Mouse (Mus musculus) MEL-GATA-1-ER (cell line): ENCODE results near the gene Yy1.
"Not testable (repeated sequence)": the region's sequence is repeated elsewhere in the genome, so short reads cannot be mapped to it uniquely, and the experiment has no call there.

Experiments
- DNase-seq: peaks from one replicate; pipeline ENCODE4 v3.0.0-alpha.2; 2012; ENCODE audit warnings: low read depth; ENCODE audit errors: extremely low read depth

The Yy1 gene

DNA sequence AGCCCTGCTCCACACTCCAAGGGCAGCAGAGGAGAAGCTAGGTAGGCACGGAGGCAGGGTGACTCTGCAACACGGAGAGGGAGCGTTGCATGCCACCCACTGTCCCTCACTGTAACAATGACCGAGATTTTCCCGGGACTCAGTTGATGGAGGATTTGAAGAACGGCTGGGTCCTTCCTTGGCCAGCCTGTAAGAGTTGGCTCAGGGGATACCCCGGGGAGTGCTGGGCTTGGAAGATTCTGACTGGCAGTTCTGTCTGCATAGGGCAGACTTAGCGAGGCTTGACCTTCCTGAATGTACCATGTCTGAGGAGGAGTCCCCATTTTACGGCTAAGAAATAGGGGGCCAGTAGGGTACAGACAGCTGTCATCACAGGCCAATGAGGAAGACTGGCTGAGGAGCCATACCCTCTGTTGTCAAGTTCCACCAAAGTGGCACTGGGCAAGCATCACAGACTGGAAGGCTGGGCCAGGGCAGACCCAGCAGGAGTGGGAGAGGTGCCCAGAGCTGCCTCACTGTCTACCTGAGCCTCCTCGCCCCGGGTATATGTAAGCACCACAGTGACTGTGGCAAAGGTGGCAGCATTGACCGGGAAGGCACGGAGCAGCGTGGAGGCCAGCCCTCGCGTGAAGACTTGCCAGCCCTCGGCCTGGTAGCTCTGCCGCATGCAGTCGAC lies 33.6 kb downstream of the Yy1 start:
- no peak for DNase-seq

DNA sequence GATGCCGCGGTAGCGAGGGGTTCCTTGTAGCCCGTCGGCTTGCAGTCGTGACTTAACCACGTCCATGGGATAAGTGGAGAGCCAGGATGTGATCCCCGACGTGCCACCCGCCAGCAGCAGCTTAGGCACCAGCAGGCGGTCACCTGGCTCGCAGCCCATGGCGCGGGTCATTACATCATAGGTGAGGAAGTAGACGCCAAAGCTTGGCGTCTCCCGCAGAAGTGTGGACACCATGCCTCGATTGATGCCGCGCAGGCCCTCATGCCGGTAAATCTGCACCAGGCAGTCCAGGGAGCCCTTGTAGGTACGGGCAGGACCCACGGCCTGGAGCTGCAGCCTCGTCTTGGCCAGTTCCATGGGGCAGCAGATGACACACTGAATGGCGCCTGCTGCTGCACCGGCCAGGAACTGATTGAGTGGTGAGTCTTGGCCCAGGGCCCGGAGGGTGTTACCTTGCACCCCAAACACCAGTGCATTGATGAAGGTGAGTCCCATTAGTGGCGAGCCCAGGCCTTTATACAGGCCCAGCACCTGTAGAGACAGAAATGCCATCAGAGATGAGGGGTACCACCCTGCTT lies 34.3 kb downstream of the Yy1 start:
- no peak for DNase-seq

DNA sequence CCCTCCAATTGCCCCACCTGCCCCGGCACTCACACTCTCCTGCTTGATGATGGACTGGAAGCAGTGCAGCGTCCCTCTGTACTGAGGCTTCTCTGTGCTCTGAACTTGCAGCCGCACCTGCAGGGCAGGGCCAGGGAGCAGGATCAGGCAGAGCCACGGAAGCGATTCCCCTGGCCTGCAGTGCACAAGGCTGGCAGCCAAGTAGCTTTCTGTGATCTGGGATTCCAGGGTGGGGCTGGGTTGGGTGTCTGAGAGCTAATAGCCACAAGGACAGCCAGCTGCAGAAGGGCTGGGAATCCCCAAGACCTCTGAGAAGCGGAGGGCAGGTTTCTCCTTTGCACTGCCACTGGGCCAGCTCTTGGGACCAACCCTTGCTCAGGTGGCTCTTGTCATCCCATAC lies 34.9 kb downstream of the Yy1 start:
- DNase-seq = no peak

DNA sequence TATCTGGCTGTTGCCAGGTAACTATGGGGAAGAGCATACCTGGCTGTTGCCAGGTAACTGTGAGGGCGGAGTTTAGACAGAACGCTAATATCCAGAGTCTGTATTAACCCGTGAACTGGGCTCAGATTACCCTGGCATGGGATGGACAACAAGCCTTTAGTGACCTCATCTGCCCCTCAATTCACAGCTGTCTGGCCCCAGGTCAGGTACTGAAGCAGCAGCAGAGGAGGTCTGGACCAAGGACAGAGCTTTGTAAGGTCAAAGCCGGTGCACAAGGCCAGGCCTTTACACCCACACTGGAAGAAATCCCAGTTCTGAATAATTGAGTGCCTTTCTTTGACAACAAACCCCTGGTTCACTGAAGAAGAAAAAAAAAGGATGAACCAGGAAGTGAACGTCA lies 36.9 kb downstream of the Yy1 start:
- no peak for DNase-seq

DNA sequence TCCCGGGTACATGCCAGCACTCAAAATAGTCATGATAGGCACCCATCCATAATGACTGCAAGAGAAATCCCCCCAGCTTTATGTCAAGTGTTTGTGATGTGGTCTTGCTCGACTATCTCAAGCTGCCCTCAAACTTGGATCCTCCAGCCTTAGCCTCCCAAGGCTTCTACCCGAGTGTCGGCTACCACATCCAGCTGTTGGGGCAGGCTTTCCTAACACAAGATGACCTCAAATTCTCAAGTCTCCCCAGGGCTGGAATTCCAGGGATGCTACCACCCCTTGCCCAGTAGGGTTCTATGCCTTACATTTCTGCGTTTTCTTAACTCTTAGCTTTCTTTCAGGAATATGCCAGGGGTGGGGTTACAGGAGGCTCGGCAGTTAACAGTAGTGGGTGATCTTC lies 37.6 kb downstream of the Yy1 start:
- no peak for DNase-seq

DNA sequence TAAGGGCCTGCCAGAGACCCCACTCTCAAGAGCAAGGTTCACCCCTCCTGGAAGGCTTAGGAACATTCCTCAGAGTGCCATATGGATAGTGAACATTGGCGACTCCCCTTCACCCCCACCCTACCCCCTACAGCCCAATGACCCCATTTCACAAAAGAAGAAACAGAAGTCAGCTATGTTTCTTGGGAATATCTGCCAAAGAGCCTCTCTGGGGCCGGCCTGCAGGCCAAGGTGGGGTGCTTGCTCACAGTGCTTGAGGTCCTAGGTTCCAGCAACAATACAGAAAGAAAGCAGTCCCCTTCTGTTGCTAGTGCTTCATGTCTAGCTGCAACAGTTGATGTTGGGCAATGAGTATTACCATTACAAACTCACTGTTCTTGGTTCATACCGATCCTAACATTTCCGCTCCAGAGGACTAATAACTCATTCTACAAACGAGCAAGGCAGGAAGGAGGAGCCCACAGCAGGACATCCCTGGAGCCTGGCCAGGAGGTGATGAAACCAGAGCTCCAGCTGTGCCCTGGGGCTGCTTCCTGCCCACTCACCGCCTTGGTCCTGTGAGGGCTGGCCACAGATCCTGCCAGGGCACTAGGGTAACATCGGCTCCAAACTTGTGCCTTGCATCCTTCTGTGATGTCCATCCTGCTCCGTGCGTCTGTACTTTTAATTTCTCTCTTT lies 39.3 kb downstream of the Yy1 start:
- no peak for DNase-seq

DNA sequence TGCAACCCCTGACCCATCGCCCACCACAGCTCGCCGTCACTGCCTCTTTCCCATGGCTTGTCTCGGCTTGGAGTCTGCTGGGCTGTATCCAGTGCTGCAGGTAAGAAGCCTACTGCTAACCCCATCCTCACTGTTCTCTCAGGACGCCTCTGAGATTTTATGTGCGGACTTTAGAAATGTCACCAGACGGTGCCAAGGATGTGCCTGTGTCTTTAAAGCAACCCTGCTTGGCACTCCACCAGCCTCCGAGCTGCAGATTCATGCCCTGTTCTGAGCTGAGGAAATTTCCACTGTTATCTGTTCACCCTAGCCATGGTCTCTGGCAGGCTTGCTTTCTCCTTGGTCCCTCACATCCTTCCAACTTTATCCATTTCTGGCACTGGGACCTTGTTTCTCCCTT lies 40.1 kb downstream of the Yy1 start:
- DNase-seq = no peak

DNA sequence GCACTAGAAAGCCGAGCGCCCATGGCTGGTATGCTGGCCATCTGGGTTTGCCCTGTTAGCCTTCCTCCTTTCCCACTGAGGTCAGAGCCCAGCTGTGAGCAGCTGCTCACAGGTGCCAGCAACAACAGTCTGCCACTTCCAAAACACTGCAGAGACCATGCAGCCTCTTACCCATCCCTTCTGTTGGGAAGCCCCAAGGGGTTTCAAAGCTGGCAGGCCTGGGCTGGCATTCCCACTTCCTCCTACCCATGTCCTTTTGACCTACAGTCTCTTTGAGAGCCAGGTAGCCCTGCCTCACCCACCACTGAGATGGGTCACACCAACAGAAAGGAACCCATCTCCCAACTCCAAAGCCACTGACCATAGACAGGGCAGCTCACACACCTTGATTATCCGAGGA lies 40.6 kb downstream of the Yy1 start:
- DNase-seq = no peak

DNA sequence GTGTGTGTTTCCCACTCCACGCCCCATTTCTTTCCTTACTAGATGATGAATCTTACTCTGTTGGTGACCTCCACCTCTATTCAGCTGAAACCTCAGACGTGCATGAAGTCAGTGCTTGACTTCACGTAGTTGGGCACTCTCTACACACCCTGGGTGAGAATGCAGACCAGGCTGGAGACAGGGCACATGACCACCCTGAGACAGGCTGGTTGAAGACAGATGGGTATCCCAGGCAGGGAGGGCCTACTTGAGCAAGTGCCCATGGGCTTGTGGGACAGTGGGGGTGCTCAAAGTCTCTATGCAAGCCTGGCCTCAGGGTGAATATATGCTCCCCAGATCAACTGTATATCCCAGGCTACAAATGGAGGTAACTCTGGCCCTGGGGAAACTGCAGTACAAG lies 41.6 kb downstream of the Yy1 start:
- no peak for DNase-seq

DNA sequence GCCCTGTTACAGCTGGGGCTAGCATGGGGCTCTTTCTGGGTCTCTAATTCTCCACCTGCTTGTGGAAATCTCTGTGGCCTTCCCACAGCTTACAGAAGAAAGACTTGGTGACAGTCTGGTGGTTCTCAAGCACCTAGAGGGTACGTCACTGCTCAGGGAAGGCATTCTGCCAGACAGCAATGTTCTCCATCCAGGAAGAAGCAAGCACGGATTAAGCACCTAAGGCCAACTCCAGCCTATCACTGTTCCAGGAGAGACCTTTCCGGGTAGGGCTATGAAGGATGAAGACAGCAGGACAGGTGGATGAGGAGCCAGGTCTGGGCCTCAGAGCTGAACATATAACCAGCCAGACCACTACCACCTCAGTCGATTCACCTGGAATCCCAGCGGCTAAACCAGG lies 42.0 kb downstream of the Yy1 start:
- DNase-seq = no peak

DNA sequence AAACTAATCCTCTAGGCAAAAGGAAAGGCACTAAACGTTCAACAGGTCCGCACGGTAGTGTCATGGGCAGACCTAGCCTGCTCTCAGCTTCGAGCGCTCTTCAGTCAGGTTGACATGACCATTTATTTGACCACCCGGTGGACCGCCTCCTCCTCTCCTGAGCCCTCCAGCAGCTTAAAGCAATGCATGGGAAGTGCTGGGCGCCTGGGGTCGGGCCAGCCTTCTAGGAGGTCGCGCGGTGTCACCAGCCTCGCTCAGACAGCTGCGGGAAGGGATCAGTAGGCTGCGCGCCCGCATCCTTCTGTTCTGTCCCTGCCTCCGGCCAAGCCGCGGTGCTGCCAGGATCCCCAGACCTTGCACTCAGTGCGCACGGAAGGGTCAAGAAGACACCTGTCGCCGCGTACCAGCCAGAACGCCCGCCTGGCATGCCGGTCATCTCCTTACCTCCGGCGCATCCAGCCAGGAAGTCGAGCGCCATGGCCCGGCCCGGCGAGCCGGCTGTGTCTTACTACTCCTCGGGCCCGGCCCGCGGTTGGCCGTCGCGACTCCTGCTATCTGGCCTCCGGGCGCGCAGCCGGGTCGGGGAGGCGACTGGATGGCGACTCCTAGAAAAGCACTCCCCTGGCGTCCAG lies 42.6 kb downstream of the Yy1 start:
- DNase-seq = no peak

DNA sequence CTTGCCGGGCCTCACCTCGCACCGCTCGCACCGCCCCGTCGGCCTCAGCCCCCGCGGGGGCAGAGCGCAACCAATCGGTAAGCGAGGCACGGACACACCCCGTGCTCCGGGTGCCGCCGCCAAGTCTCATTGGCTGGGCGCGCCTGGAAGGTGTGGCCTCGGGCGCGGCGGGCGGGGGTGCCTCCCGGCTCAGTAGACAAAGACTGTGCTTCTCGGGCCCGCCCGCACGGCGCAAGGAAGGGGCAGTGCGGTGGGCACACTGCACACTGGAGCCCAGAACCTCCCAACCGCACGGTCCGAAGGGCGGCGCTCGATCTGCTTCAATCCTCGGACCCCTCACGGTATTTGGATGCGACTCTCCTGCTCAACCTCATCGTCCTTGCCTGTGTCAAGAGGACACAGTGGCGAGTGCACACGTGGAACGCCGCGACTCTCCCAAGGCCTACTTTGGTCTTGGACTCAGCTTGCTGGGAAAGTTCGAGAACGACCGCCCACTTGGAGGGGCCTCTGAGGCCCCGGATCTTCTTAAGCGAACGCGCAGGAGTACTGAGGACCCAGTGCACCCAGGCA lies 43.2 kb downstream of the Yy1 start, which contains the start of the genes Slc25a29 and Slc25a47:
TSS of gene Slc25a29 (minus strand) at position 44 of the 570 bp plus-strand sequence.
TSS of gene Slc25a47 (plus strand) at position 207 of the 570 bp plus-strand sequence.
- DNase-seq = peak; percentile 76

DNA sequence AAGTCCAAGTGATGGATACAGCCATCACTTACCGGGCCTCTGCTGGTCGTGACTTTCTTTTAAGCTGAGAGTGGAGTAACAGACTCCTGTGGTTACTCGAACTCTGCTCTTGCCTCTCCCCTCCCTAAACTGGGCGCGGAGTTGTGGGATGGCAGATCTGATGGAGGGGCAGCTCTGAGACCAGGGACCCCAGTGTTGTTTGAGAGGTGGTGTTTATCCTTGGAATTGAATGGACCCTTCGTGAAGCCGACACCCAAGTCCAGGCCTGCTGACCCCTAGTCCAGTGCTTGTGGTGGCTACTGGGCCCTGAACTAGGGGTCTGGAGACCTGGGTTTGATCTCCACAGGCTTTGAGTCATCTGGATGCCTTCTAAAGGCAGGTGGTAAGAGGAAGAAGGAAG lies 43.9 kb downstream of the Yy1 start:
- peak; percentile 5 for DNase-seq

DNA sequence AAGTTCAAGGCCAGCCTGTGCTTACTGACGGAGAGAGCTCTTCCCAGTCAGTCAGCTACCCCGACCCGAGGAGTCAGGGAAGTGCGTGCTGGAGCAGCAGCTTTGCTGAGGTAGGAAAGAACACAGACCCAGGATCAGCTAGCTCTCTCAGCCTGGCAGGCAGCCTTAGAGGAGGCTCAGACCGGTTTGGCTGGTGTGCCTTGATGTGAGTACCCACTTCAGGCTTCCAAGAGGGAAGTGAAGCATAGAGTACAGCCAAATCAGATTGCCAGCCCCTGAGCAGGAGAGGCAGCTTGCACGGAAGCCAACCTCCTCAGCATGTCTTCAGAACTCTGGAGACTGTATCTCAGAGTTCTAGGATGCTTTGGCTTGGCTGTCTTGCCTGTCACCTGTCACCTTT lies 48.4 kb downstream of the Yy1 start:
- no peak for DNase-seq

DNA sequence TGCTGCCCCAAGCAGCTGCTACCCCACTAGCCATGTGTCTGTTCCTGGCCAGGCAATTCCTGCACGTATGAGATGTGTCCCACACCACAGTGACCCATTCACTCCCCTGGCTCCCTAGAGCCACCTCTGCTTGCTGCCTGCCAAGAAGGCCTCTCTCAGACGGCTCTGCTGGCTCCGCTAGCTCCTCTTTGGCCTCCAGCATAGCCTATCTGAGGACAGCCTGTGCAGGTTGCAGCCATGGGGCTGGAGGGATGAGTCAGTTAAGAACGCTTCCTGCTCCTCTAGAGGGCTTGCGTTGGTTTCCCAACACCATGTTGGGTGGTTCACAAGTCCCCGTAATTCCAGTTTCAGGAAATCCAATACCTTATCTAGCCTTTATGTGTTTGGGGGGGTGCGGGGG lies 49.9 kb downstream of the Yy1 start:
- no peak for DNase-seq

DNA sequence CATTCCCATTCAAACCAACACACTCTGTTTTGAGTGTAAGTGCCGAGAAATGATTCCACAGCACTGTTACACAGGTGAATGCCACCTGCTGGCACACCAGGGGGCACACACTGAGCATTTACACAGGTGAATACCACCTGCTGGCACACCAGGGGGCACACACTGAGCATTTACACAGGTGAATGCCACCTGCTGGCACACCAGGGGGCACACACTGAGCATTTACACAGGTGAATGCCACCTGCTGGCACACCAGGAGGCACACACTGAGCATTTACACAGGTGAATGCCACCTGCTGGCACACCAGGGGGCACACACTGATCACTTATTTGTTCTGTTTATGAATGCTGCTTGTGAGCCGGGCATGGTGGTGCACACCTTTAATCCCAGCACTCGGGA lies 55.3 kb downstream of the Yy1 start:
- DNase-seq = not testable (repeated sequence)

DNA sequence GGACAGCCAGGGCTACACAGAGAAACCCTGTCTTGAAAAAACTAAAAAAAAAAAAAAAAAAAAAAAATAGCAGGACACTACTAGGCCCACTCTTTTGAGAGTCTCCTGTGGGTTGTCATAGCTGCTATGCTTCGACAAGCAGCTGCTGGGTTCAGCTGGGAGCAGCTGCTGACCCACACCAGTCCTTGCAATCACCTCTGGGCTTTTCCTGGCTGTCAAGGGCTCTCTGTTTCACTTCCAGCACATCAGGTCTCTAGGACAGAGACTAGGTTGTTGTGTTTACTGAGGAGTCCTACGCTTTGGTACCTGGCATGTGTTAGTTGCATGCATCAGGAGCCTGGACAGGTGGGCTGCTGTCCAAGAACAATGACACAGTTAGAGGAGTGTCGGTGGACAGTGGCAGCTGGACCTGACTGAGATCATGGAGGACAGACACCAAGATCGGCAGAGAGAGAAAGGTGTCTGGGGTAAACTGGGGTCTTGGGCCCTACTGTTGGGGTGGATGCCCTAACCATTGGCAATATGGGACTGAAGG lies 56.8 kb downstream of the Yy1 start:
- no peak for DNase-seq

DNA sequence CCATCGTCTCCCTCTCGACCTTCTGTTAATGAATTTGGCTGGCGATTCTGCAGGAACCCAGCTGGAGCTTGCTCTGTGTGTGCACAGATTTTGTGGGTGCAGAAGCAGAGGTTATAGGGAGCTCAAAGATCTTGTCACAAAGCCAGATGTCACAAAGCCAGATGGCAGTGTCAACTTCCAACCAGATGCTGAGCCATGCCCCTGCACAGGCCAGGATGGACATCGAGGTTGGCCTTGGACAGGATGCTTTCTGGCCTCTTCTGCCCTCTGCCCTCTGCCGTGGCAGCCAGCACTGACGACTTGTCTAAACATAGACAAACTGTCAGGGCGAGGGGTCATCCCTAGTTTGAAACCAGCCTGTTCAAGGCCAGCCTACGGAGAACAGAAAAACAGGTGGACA lies 57.4 kb downstream of the Yy1 start:
- DNase-seq = no peak

DNA sequence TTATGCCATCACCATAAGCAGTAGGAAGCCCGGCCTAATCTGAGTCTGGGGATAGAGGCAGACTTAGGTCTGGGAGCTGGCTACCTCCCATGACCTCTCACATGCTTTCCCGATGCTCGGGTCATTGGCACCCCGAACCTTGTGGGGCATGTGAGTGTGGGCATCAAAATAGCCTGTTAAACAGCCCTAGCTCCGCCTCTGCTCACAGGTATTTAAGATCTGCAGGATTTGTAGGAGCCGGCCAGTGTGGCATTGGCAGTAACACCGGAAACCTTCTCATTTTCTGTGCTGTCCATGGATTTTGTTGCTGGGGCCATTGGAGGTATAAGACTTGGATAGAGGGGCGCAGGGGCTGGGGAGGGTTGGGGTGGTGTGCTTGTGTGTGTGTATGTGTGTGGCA lies 58.1 kb downstream of the Yy1 start:
- DNase-seq = no peak

DNA sequence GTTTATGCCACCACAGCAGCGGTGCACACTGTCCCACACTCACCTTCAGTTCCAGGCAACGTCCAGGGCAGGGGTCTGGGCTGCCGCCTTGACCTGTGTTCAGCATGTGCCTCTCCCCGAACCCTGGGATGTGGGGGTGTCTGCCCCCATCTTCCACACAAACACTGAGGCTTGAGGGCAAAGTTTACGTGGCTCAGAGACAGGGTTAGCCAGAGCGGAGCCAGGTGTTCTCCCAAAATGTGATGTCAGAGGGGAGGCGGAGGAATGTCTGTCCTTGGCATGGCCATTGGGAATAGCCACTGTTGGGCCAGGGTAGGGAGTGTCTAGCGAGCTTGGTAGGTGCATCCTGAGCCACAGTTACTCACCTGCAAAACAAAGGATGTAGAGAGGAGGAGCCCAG lies 60.0 kb downstream of the Yy1 start:
- DNase-seq = no peak

DNA sequence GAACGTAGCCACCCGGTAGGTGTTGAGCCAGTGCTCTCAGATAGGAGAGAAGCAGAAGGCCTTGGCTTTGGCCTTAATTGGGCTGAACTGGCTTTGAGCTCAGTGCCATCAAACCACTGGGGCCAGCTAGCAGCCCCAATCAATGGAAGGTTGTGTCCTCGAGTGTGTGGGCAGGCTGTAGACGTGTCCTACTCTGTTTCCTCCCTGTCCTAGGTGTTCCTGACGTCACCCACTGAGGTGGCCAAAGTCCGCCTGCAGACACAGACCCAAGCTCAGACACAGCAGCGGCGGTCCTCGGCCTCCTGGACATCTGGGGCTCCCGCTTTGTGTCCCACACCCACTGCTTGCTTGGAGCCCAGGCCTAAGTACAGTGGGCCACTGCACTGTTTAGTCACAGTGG lies 62.3 kb downstream of the Yy1 start:
- no peak for DNase-seq

DNA sequence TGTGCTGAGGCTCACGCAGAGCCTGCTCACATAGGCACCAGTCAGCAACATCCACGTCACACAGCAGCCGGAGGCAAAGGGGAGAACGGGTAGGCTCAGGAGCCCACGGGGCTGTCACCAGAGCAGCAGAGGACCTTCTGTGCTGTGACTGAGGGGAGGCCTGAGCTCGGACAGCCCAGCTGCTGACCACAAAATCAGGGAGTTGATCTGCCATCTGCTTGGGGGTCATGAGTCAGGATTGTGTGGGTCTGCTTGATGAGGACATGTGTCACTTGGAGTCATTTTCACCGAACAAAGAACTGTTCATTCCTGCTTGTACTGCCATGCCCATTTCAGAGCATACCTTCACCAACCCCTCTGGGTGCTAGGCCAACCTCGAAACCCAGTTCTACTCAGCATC lies 63.4 kb downstream of the Yy1 start:
- DNase-seq = no peak
